Mouse (Mus musculus): Measurements from ENCODE around the gene Caprin2.

DNA sequence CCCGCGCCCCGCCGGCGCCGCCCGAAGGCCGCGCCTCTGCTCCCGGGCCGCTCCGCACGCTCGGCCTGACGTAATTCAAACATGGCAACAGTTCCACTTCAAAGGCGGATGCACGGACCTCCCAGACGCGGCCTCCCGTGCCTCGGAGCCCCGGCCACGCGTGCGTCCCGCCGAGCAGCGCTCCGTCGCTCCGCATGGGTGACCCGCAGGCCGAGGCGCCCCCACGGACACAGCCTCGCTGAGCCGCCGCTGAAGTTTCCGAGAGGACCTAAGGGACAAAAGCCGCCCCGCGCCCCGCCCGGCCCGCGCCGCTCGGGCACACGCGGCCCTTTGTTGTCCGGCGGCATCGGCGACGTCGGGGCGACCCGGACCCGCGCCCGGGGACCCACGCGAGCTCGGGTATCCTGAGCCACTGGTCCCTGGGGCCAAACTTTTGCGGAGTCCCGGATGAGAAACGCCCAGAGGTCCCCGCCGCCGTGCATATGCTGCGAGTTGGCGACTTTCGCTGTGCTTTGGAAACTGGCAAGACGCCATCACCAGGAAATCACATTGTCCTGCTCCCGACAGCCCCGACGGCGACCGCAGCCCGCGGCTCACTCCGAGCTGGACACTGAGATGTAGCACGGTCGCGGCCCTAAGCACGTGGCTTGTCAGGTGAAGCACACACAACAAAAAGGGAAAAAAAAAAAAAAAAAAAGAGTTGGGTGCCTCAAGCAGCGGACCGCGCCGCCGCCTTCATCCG lies 48.9 kb upstream of the Caprin2 start:
- TF ChIP-seq ZC3H11A (IDR thresholded peaks at IDR 0.05; ENCODE audit: borderline replicate concordance, low read depth, low read length) (no peak), HCFC1 (IDR thresholded peaks at IDR 0.05; ENCODE audit: borderline replicate concordance, insufficient read depth, low read length) (no peak)

Data from ES-E14 (cell line).